Mouse (Mus musculus): ENCODE results near the gene Sipa1l1. TPM values are rescaled to one million over a fixed set of nuclear protein-coding genes. Genes with fewer than 3 reads are reported as not detected.

Sipa1l1 gene
- polyA plus RNA-seq, 1 experiment: 34.0 TPM

DNA sequence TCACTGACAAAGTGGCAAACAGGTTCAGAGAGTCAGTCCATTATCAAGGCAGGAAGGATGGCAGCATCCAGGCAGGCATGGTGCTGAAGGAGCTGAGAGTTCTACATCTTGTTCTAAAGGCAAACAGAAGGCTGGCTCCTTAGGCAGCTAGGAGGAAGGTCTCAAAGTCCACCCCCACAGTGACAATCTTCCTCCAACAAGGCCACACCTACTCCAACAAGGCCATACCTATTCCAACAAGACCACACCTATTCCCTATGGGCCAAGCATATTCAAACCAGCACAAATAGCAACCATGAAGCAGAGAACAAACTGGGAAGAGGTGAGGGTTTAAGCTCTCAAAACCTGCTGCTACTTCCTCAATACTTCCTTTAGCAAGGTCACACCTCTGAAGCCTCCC, 23.9 kb upstream of the Sipa1l1 start:
- no peak overlapping the region for H3K4me3 ChIP-seq (ENCODE audit: insufficient read depth, low read depth, low read length)
- DNase-seq: no peak
- no peaks in the 10 kb centered on the region for H3K27me3 ChIP-seq (replicated peaks; ENCODE audit: control insufficient read depth, insufficient read depth, low read length)
- no peaks in the 10 kb centered on the region for H3K4me1 ChIP-seq (ENCODE audit: control insufficient read depth, insufficient read depth, low read length)
- H3K27ac ChIP-seq (ENCODE audit: insufficient read depth, low read depth, low read length): no peak overlapping the region
- H3K36me3 ChIP-seq (ENCODE audit: control insufficient read depth, insufficient read depth, low read length): no peaks in the 10 kb centered on the region
- no peak for TF ChIP-seq POLR2A (IDR thresholded peaks at IDR 0.05; ENCODE audit: low read depth, low read length)
- no peak for TF ChIP-seq CTCF (conservative IDR thresholded peaks at IDR 0.05; ENCODE audit: insufficient read depth, insufficient read length, low read depth, low read length)

DNA sequence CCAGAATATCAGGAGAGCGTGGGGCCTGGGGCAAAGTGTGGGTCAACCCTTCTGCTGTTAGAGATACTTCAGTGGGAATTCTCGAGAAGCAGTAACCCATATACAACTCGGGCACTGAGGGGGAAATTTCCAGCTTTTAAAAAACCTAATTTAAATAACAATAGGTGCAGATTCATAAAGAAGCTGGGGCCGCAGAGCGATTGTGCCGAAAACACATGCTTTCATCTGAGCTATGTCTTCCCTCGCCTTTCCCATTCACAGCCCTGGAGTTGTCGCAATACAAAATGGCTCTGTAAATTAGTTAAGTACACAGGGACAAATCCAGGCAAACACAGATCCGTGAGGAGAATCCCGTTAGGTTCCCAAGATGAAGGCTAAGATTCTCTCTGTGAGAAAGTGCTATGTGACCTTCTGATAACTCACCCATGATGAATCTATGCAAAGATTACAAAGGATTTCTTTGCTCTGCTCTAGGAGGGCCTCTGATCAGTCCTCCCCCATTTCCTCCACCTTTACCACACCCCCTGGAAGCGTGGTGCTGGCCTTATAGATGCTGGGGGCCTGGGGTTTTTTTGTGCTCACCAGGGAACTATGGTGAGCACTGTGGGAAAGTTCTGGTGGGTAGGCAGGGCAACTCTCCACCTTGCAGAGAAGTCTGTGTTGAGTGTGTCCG, 22.0 kb upstream of the Sipa1l1 start:
- H3K36me3 ChIP-seq (ENCODE audit: control insufficient read depth, insufficient read depth, low read length): no peaks in the 10 kb centered on the region
- TF ChIP-seq CTCF (conservative IDR thresholded peaks at IDR 0.05; ENCODE audit: insufficient read depth, insufficient read length, low read depth, low read length) (no peak), POLR2A (IDR thresholded peaks at IDR 0.05; ENCODE audit: low read depth, low read length) (no peak)
- no peaks in the 10 kb centered on the region for H3K27me3 ChIP-seq (replicated peaks; ENCODE audit: control insufficient read depth, insufficient read depth, low read length)
- H3K4me1 ChIP-seq (ENCODE audit: control insufficient read depth, insufficient read depth, low read length): no peaks in the 10 kb centered on the region
- H3K27ac ChIP-seq (ENCODE audit: insufficient read depth, low read depth, low read length): no peak overlapping the region
- no peak for DNase-seq
- H3K4me3 ChIP-seq (ENCODE audit: insufficient read depth, low read depth, low read length): no peak overlapping the region
- 93% methylated on average over 12 of the region's 12 CpGs for WGBS

DNA sequence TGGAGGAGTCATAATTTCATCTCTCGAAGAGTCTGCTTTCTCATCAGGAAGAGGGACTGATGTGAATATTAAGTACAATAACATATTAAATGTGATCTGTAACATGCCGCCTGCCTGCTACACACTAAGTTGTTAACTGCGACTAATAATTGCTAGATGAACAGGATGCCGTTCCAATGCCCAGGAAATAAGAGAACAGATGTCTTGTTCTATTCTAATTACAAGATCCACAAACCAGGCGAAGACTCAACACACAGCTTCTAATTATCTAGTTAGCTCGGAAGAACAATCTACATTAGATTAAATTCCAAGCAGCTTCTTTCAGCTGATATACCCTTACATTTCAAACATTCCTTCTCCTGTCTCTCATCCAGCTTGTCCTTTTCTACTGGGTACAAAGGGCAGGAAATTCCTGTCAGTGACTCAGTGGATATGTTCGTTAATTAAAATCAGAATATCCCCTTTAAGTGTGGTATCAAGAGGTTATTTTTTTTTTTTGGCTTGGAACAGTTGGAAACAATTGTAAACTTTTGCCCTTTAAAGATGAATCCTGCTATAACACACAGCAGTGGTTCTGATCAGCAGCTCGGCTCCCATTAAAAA, 20.7 kb upstream of the Sipa1l1 start:
- TF ChIP-seq CTCF (conservative IDR thresholded peaks at IDR 0.05; ENCODE audit: insufficient read depth, insufficient read length, low read depth, low read length) (no peak), POLR2A (IDR thresholded peaks at IDR 0.05; ENCODE audit: low read depth, low read length) (no peak)
- Histone ChIP-seq H3K36me3 (ENCODE audit: control insufficient read depth, insufficient read depth, low read length) (no peaks in the 10 kb centered on the region), H3K27me3 (replicated peaks; ENCODE audit: control insufficient read depth, insufficient read depth, low read length) (no peaks in the 10 kb centered on the region), H3K27ac (ENCODE audit: insufficient read depth, low read depth, low read length) (no peak overlapping the region), H3K4me3 (ENCODE audit: insufficient read depth, low read depth, low read length) (no peak overlapping the region), H3K4me1 (ENCODE audit: control insufficient read depth, insufficient read depth, low read length) (no peaks in the 10 kb centered on the region)
- 49% methylated on average over 8 of the region's 8 CpGs for WGBS
- DNase-seq: no peak

- no peaks in the 10 kb centered on the region for H3K4me1 ChIP-seq (ENCODE audit: control insufficient read depth, insufficient read depth, low read length)
- TF ChIP-seq CTCF (conservative IDR thresholded peaks at IDR 0.05; ENCODE audit: insufficient read depth, insufficient read length, low read depth, low read length): no peak
- TF ChIP-seq POLR2A (IDR thresholded peaks at IDR 0.05; ENCODE audit: low read depth, low read length): no peak
- H3K27ac ChIP-seq (ENCODE audit: insufficient read depth, low read depth, low read length): no peak overlapping the region
- no peak overlapping the region for H3K4me3 ChIP-seq (ENCODE audit: insufficient read depth, low read depth, low read length)
- no peaks in the 10 kb centered on the region for H3K27me3 ChIP-seq (replicated peaks; ENCODE audit: control insufficient read depth, insufficient read depth, low read length)
- H3K36me3 ChIP-seq (ENCODE audit: control insufficient read depth, insufficient read depth, low read length): no peaks in the 10 kb centered on the region
- DNase-seq: no peak
- WGBS: 68% methylated on average over 2 of the region's 2 CpGs
These were observed 18.1 kb upstream of the Sipa1l1 start for GRCm38 (mm10) chr12:82151019-82151418.

GRCm38 (mm10) chr12:82154527-82154926, 14.6 kb upstream of the Sipa1l1 start:
- Histone ChIP-seq H3K4me3 (ENCODE audit: insufficient read depth, low read depth, low read length) (no peak overlapping the region), H3K36me3 (ENCODE audit: control insufficient read depth, insufficient read depth, low read length) (no peaks in the 10 kb centered on the region), H3K4me1 (ENCODE audit: control insufficient read depth, insufficient read depth, low read length) (no peaks in the 10 kb centered on the region), H3K27ac (ENCODE audit: insufficient read depth, low read depth, low read length) (no peak overlapping the region), H3K27me3 (replicated peaks; ENCODE audit: control insufficient read depth, insufficient read depth, low read length) (no peaks in the 10 kb centered on the region)
- DNase-seq: no peak
- WGBS: 85% methylated on average over 4 of the region's 4 CpGs
- TF ChIP-seq CTCF (conservative IDR thresholded peaks at IDR 0.05; ENCODE audit: insufficient read depth, insufficient read length, low read depth, low read length): no peak
- TF ChIP-seq POLR2A (IDR thresholded peaks at IDR 0.05; ENCODE audit: low read depth, low read length): no peak

DNA sequence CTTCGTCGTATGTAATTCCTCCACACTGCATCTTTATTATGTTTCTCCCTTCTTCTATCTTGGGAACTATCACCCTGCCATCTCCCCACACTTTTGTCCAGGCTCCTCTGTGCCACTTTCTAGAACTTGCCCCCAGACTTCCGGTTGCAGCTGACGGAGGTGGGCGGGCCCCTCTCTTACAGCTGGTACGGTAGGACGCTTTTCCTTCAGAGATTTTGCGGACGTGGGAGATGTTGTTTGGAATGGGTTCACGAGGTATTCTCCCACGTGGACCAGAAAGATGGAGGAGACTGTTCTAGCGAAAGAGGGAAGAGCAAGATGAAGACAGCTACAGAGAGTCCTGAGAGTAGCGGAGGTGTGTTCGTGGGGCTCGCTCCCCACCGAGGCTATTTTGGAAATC, 10.6 kb upstream of the Sipa1l1 start:
- no peaks in the 10 kb centered on the region for H3K27me3 ChIP-seq (replicated peaks; ENCODE audit: control insufficient read depth, insufficient read depth, low read length)
- H3K36me3 ChIP-seq (ENCODE audit: control insufficient read depth, insufficient read depth, low read length): no peaks in the 10 kb centered on the region
- no peaks in the 10 kb centered on the region for H3K4me1 ChIP-seq (ENCODE audit: control insufficient read depth, insufficient read depth, low read length)
- no peak overlapping the region for H3K4me3 ChIP-seq (ENCODE audit: insufficient read depth, low read depth, low read length)
- no peak for DNase-seq
- WGBS: 93% methylated on average over 16 of the region's 16 CpGs
- no peak overlapping the region for H3K27ac ChIP-seq (ENCODE audit: insufficient read depth, low read depth, low read length)
- no peak for TF ChIP-seq CTCF (conservative IDR thresholded peaks at IDR 0.05; ENCODE audit: insufficient read depth, insufficient read length, low read depth, low read length)
- TF ChIP-seq POLR2A (IDR thresholded peaks at IDR 0.05; ENCODE audit: low read depth, low read length): no peak

DNA sequence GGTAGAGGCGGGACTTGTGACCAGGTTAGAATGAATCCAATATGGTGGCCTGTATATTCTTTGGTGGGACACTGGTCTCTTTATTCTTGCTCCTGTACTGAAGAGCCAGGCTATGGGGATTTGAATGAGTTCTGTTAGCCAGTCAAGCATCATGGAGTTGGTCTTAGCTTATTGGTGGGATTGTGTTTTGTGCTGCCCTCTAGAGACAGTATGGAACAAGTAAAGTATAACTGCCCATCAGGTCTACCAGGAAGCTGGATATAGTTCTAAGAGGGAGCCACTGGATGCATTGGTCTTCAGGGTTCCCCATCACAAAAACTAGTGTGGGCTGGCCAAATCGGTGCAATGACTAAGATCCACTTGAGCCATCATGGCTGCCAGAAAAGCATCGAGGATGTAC, 9.7 kb upstream of the Sipa1l1 start:
- Histone ChIP-seq H3K4me3 (ENCODE audit: insufficient read depth, low read depth, low read length) (no peak overlapping the region), H3K36me3 (ENCODE audit: control insufficient read depth, insufficient read depth, low read length) (no peaks in the 10 kb centered on the region), H3K4me1 (ENCODE audit: control insufficient read depth, insufficient read depth, low read length) (no peaks in the 10 kb centered on the region), H3K27ac (ENCODE audit: insufficient read depth, low read depth, low read length) (no peak overlapping the region), H3K27me3 (replicated peaks; ENCODE audit: control insufficient read depth, insufficient read depth, low read length) (no peaks in the 10 kb centered on the region)
- TF ChIP-seq POLR2A (IDR thresholded peaks at IDR 0.05; ENCODE audit: low read depth, low read length) (no peak), CTCF (conservative IDR thresholded peaks at IDR 0.05; ENCODE audit: insufficient read depth, insufficient read length, low read depth, low read length) (no peak)
- over 99% methylated on average over 3 of the region's 3 CpGs for WGBS
- DNase-seq: no peak

Measured in kidney, adult 2 months (tissue).